Mouse (Mus musculus) neural tube, embryonic 14.5 days (tissue): ENCODE measurements around the gene 4930522L14Rik. TPM values are rescaled to one million over a fixed set of nuclear protein-coding genes. Genes with fewer than 3 reads are reported as not detected.
A peak's percentile ranks its signal among the peaks of the same experiment; 100 is the strongest.
"Not testable (repeated sequence)": the region's sequence is repeated elsewhere in the genome, so short reads cannot be mapped to it uniquely, and the experiment has no call there.

Experiments
- ATAC-seq: fragments of 200-750 bp; cut with Nextera tagmentation; 2 replicates; pipeline ENCODE4 v1.8.0; 2017; ENCODE audit warnings: low read depth, mild to moderate bottlenecking, moderate TSS enrichment, moderate library complexity
- H3K27ac ChIP-seq: fragments of 300-500 bp; sonication (generic); 2 replicates; pipeline ENCODE4 v1.5.1; 2014; ENCODE audit warnings: low read depth, mild to moderate bottlenecking, control low read depth, low read length, moderate library complexity, mixed read lengths
- H3K27me3 ChIP-seq: fragments of 300-500 bp; sonication (generic); 2 replicates; pipeline ENCODE4 v1.6.1; 2014; ENCODE audit warnings: low read length; ENCODE audit not compliant: control insufficient read depth, insufficient read depth
- H3K36me3 ChIP-seq: fragments of 300-500 bp; sonication (generic); 2 replicates; pipeline ENCODE4 v1.6.1; 2014; ENCODE audit warnings: low read length, mixed read lengths; ENCODE audit not compliant: control insufficient read depth, insufficient read depth
- H3K4me1 ChIP-seq: fragments of 300-500 bp; sonication (generic); 2 replicates; pipeline ENCODE4 v1.6.1; 2014; ENCODE audit warnings: low read length; ENCODE audit not compliant: control insufficient read depth, insufficient read depth
- H3K4me2 ChIP-seq: fragments of 300-500 bp; sonication (generic); 2 replicates; pipeline ENCODE4 v1.6.1; 2014; ENCODE audit warnings: mild to moderate bottlenecking, low read depth, low read length, control low read depth
- H3K4me3 ChIP-seq: fragments of 300-500 bp; sonication (generic); 2 replicates; pipeline ENCODE4 v1.5.1; 2014; ENCODE audit warnings: low read depth, low read length, control low read depth, mixed read lengths
- H3K9ac ChIP-seq: fragments of 300-500 bp; sonication (generic); replicated peaks from 2 replicates; pipeline ENCODE4 v1.6.1; 2014; ENCODE audit warnings: low read depth, mild to moderate bottlenecking, control low read depth, low read length, mixed read lengths
- H3K9me3 ChIP-seq: fragments of 300-500 bp; sonication (generic); 2 replicates; pipeline ENCODE4 v1.6.1; 2016; ENCODE audit warnings: low read length; ENCODE audit not compliant: control insufficient read depth
- WGBS: fragments of 180-500 bp; shearing (Covaris S2); extraction: QIAGEN DNeasy Blood & Tissue Kit; methylation state at CpG from one replicate; pipeline ENCODE4 v1.1.7; 2014; 5-methylcytosine and 5-hydroxymethylcytosine counted together
- polyA plus RNA-seq: library from polyadenylated mRNA; unstranded; fragments of >200 nt; fragmentation: Nextera tagmentation; extraction: Ambion mirVana; gene quantifications from 2 replicates; pipeline ENCODE4 v1.2.1, GENCODE M21; 2014

The 4930522L14Rik gene
- polyA plus RNA-seq, result 3.0 and 5.0 TPM in 2 replicates

DNA sequence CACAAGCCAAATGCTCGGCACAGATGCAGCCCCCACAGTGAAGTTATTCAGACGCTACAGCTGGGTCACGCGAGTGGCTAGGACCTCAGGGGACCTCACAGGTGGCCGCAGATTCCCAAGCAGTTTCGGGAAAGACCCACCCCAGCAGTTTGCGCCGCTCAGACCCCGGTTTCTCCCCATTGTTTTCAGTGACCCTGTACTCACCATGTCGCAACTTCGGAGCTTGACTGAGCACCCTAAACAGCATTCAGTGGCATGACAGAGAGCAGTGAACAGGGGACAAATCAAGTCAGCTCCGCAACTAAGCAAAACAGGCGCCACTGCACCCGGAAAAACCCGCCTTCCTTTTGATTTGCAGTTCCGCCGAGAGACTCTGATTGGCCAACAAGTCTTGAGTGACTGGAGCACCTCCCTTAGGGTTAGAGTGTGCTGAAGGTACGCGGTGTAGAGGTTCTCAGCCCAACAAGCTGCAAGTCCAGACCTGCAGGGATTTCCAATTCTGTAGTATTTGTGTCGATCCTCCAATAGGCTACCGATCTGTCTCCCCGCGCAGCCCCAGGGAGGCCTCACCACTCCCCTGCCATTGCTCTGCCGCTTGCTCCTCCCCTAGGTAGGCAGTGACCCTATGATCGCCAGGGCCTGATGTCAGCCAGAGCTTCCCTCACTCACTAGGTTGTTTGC, at the start of gene 4930522L14Rik:
Gene 4930522L14Rik, minus strand, starts transcription at position 496 of the 681 bp plus-strand sequence.
- not testable (repeated sequence) for H3K27ac ChIP-seq, H3K27me3 ChIP-seq, H3K9me3 ChIP-seq, H3K36me3 ChIP-seq, H3K4me1 ChIP-seq
- ATAC-seq, result peak; percentile 97
- peak within 1 kb of the TSS; percentile 40 for H3K4me3 ChIP-seq
- 0 out of 2 replicates have a peak within 1 kb of the TSS, but pooled peaks have one; percentile 21 for H3K9ac ChIP-seq
- WGBS, result under 1% methylated on average over 23 of the region's 25 CpGs
- H3K4me2 ChIP-seq, result peak within 1 kb of the TSS; percentile 66

DNA sequence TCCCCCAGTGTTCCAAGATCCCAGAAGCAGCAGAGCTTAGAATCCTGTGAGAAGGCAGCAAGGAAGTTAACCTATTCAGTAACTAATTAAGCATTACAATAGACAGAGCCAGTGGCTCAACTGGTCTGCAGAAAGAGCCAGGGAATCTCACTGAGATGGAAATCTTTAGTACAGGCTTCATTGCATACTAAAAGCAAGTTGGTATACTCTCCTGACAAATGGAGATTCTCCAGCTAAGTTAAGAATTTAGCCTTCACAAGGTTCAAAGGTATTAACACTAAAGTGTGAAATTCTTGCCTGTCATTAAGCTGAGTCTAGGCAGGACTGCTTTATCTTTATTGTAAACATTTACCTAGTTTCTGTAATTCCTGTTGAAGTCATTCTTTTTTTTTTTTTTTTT, 49.8 kb upstream of the 4930522L14Rik start:
- not testable (repeated sequence) for H3K27ac ChIP-seq, H3K36me3 ChIP-seq, H3K27me3 ChIP-seq, H3K4me2 ChIP-seq, H3K4me1 ChIP-seq, H3K4me3 ChIP-seq, ATAC-seq, H3K9me3 ChIP-seq, H3K9ac ChIP-seq

DNA sequence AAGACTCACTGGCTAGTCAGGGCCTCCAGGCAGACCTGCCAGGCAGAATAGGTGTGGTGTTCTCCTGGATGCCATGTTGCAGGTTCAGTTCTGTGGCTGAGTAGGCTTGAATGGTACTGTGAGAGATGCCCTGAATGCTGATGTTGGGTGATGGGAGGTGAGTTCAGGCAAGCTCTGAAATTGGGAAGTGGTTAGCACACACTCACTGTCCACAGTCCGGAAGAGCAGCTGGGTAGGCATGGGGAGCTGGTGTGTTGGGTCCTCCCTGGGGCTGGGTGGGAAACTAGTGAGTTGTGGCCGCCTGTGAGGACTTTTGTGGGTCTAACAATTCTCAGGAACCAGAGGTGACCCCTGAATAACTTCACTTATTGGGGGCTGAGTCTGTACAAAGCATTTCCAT, 48.3 kb upstream of the 4930522L14Rik start:
- not testable (repeated sequence) for H3K9me3 ChIP-seq, H3K4me2 ChIP-seq, ATAC-seq, H3K27me3 ChIP-seq, H3K4me3 ChIP-seq, H3K27ac ChIP-seq, H3K9ac ChIP-seq, H3K4me1 ChIP-seq, H3K36me3 ChIP-seq
- WGBS, result 76% methylated on average over 2 of the region's 2 CpGs

DNA sequence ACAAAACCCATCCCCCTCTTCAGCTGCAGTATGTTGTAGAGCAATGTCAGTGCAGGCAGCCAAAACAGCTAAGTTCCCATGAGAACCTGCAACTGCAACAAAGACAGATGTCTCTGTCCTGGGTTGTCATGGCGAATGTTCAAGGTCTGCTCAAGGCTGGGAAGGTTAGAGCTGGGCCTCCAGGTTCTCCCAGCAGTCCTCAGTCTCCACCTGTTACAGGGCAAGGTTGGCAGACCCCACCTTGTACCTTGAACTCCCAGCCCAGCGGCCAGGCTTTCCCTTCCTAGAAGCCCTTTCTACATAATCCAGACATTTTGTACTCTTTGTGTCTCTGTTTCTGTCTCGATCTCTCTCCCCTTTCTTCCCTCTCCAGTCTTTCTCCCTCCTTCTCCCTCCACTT, 45.3 kb upstream of the 4930522L14Rik start:
- not testable (repeated sequence) for ATAC-seq, H3K4me1 ChIP-seq, H3K36me3 ChIP-seq, H3K4me3 ChIP-seq, H3K4me2 ChIP-seq, H3K9ac ChIP-seq, H3K9me3 ChIP-seq, H3K27me3 ChIP-seq, H3K27ac ChIP-seq
- 94% methylated on average over 3 of the region's 3 CpGs for WGBS

DNA sequence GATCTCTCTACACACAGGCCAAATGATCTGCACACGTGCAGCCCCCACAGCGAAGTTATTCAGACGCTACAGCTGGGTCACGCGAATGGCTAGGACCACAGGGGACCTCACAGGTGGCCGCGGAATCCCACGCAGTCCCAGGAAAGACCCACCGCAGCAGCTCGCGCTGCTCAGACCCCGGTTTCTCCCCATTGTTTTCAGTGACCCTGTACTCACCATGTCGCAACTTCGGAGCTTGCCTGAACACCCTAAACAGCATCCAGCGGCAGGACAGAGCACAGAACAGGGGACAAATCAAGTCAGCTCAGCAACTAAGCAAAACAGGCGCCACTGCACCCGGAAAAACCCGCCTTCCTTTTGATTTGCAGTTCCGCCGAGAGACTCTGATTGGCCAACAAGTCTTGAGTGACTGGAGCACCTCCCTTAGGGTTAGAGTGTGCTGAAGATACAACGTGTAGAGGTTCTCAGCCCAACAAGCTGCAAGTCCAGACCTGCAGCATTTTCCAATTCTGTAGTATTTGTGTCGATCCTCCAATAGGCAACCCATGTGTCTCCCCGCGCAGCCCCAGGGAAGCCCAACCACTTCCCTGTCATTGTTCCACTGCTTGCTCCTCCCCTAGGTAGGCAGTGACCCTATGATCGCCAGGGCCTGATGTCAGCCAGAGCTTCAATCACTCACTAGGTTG, 44.4 kb upstream of the 4930522L14Rik start:
- WGBS, result 3% methylated on average over 25 of the region's 25 CpGs
- not testable (repeated sequence) for H3K27me3 ChIP-seq, H3K36me3 ChIP-seq, H3K9me3 ChIP-seq, H3K4me1 ChIP-seq, H3K27ac ChIP-seq
- ATAC-seq, result peak; percentile 97
- 0 out of 2 replicates have a peak overlapping the region, but pooled peaks have one; percentile 8 for H3K9ac ChIP-seq
- H3K4me2 ChIP-seq, result peak overlapping the region; percentile 61
- peak overlapping the region; percentile 39 for H3K4me3 ChIP-seq

DNA sequence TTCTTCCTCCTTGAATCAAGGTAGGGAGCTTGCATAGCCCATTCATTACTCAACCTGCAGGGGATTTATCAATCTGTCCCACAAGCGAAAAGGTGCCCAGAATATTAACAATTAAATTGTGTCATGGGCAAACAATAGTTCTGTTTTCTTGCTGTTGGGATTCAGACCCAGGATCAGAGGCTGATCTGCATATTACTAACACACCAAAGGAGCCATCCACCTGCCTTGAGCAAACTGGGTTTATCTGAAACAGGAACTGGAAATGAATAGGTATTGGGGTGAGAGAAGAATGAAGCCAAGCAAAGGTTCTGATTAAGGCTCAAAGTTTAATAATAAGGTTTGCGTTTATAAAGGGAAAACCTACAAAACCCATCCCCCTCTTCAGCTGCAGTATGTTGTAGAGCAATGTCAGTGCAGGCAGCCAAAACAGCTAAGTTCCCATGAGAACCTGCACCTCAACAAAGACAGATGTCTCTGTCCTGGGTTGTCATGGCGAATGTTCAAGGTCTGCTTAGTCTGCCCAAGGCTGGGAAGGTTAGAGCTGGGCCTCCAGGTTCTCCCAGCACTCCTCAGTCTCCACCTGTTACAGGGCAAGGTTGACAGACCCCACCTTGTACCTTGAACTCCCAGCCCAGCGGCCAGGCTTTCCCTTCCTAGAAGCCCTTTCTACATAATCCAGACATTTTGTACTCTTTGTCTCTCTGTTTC, 541 bp upstream of the 4930522L14Rik start:
- not testable (repeated sequence) for H3K4me1 ChIP-seq, H3K36me3 ChIP-seq, H3K27me3 ChIP-seq, H3K27ac ChIP-seq, H3K9me3 ChIP-seq, H3K9ac ChIP-seq
- Histone ChIP-seq H3K4me3 (peak overlapping the region; percentile 40; the same call in 1 of the 2 replicates), H3K4me2 (peak overlapping the region; percentile 66; the same call in 1 of the 2 replicates)
- peak; percentile 21; the same call in 1 of the 2 replicates for ATAC-seq
- WGBS, result 62% methylated on average over 4 of the region's 4 CpGs

DNA sequence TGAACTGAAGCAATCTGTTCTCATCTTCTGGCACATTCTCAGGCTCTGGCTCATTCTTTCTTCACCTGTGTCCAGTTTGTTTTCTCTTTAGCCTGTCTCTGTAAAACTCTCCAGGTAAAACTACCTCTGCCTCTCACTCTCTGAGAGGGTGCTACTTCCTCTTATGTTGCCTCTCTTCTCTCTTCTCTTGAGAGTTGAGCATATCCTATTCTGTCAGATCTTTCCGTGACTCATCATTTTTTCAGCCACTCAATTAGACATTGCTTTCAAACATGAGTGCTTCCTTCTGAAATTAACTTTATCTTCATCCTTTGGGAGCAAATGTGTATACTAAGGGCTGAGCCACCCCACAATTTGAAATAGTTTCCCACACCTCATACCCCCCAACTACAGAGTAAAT, 6.6 kb downstream of the 4930522L14Rik start:
- H3K9me3 ChIP-seq, ATAC-seq, H3K36me3 ChIP-seq, H3K27ac ChIP-seq, H3K9ac ChIP-seq, H3K27me3 ChIP-seq, H3K4me2 ChIP-seq, H3K4me1 ChIP-seq, H3K4me3 ChIP-seq: not testable (repeated sequence)
- WGBS, result 97% methylated on average over 1 of the region's 1 CpGs

DNA sequence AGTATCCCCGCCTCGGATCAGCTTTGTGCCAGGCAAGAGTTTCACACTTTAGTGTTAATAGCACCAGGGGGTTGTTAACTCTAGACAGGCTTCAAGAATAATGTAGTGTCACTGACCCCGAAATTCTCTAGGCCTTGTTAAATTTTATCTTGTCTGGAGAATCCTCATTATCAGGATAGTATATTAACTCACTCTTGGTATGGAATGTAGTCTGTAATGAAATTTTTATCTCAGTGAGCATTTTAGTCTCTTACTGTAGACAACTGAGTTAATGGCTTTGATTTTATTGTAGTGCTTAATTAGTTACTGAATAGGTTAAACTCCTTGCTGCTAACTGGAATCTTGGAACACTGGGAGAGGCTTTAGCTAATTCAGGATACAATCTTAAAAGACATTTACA, 34.3 kb downstream of the 4930522L14Rik start:
- ATAC-seq, H3K4me1 ChIP-seq, H3K4me2 ChIP-seq, H3K4me3 ChIP-seq, H3K9me3 ChIP-seq, H3K27ac ChIP-seq, H3K27me3 ChIP-seq, H3K9ac ChIP-seq, H3K36me3 ChIP-seq: not testable (repeated sequence)
- WGBS, result 72% methylated on average over 3 of the region's 3 CpGs
